Mouse (Mus musculus): ENCODE measurements around the gene Fcgr1. TPM values are rescaled to one million over a fixed set of nuclear protein-coding genes. Genes with fewer than 3 reads are reported as not detected.

Fcgr1 gene
- polyA plus RNA-seq, 1 experiment = not detected

- 88% methylated on average over 5 of the region's 5 CpGs for WGBS
- no peak for TF ChIP-seq POLR2A (IDR thresholded peaks at IDR 0.05; ENCODE audit: insufficient read depth, low read depth, low read length)
- no peak for TF ChIP-seq CTCF (IDR thresholded peaks at IDR 0.05; ENCODE audit: insufficient read depth, low read depth, low read length)
- H3K27ac ChIP-seq (ENCODE audit: insufficient read depth, low read depth, low read length) = no peak overlapping the region
These were observed 33.5 kb downstream of the Fcgr1 start for GRCm38 (mm10) chr3:96260220-96260619.

GRCm38 (mm10) chr3:96257190-96257589 is 36.6 kb downstream of the Fcgr1 start:
- TF ChIP-seq CTCF (IDR thresholded peaks at IDR 0.05; ENCODE audit: insufficient read depth, low read depth, low read length) = no peak
- no peak for TF ChIP-seq POLR2A (IDR thresholded peaks at IDR 0.05; ENCODE audit: insufficient read depth, low read depth, low read length)
- Histone ChIP-seq H3K27ac (ENCODE audit: insufficient read depth, low read depth, low read length) (no peak overlapping the region), H3K4me1 (ENCODE audit: control insufficient read depth, insufficient read depth, low read length) (peaks cover 4% of the 10 kb centered on the region; the same call in 1 of the 2 replicates), H3K4me3 (ENCODE audit: insufficient read depth, low read depth, low read length) (no peak overlapping the region)
- 90% methylated on average over 3 of the region's 3 CpGs for WGBS

More at GRCm38 (mm10) chr3:96260220-96260619, 33.5 kb downstream of the Fcgr1 start:
- peaks cover 7% of the 10 kb centered on the region for H3K4me1 ChIP-seq (ENCODE audit: control insufficient read depth, insufficient read depth, low read length)
- H3K4me3 ChIP-seq (ENCODE audit: insufficient read depth, low read depth, low read length) = no peak overlapping the region

GRCm38 (mm10) chr3:96255926-96256593 is 37.7 kb downstream of the Fcgr1 start:
- TF ChIP-seq POLR2A (IDR thresholded peaks at IDR 0.05; ENCODE audit: insufficient read depth, low read depth, low read length) (no peak), CTCF (IDR thresholded peaks at IDR 0.05; ENCODE audit: insufficient read depth, low read depth, low read length) (no peak)
- peaks cover 2% of the 10 kb centered on the region; the same call in 1 of the 2 replicates for H3K4me1 ChIP-seq (ENCODE audit: control insufficient read depth, insufficient read depth, low read length)
- 88% methylated on average over 5 of the region's 5 CpGs for WGBS
- H3K4me3 ChIP-seq (ENCODE audit: insufficient read depth, low read depth, low read length) = no peak overlapping the region
- no peak overlapping the region for H3K27ac ChIP-seq (ENCODE audit: insufficient read depth, low read depth, low read length)

GRCm38 (mm10) chr3:96254683-96255355 is 39.0 kb downstream of the Fcgr1 start:
- TF ChIP-seq POLR2A (IDR thresholded peaks at IDR 0.05; ENCODE audit: insufficient read depth, low read depth, low read length) = no peak
- no peak for TF ChIP-seq CTCF (IDR thresholded peaks at IDR 0.05; ENCODE audit: insufficient read depth, low read depth, low read length)
- Histone ChIP-seq H3K4me1 (ENCODE audit: control insufficient read depth, insufficient read depth, low read length) (peaks cover 2% of the 10 kb centered on the region; the same call in 1 of the 2 replicates), H3K27ac (ENCODE audit: insufficient read depth, low read depth, low read length) (no peak overlapping the region), H3K4me3 (ENCODE audit: insufficient read depth, low read depth, low read length) (no peak overlapping the region)
- WGBS = 60% methylated on average over 10 of the region's 10 CpGs

GRCm38 (mm10) chr3:96251787-96252186 is 42.0 kb downstream of the Fcgr1 start:
- WGBS = 93% methylated on average over 3 of the region's 3 CpGs
- H3K4me3 ChIP-seq (ENCODE audit: insufficient read depth, low read depth, low read length) = no peak overlapping the region
- TF ChIP-seq POLR2A (IDR thresholded peaks at IDR 0.05; ENCODE audit: insufficient read depth, low read depth, low read length) (no peak), CTCF (IDR thresholded peaks at IDR 0.05; ENCODE audit: insufficient read depth, low read depth, low read length) (no peak)
- H3K4me1 ChIP-seq (ENCODE audit: control insufficient read depth, insufficient read depth, low read length) = no peaks in the 10 kb centered on the region
- H3K27ac ChIP-seq (ENCODE audit: insufficient read depth, low read depth, low read length) = no peak overlapping the region

GRCm38 (mm10) chr3:96250890-96251289 is 42.9 kb downstream of the Fcgr1 start:
- no peak overlapping the region for H3K27ac ChIP-seq (ENCODE audit: insufficient read depth, low read depth, low read length)
- 77% methylated on average over 3 of the region's 3 CpGs for WGBS
- H3K4me3 ChIP-seq (ENCODE audit: insufficient read depth, low read depth, low read length) = no peak overlapping the region
- TF ChIP-seq POLR2A (IDR thresholded peaks at IDR 0.05; ENCODE audit: insufficient read depth, low read depth, low read length) (no peak), CTCF (IDR thresholded peaks at IDR 0.05; ENCODE audit: insufficient read depth, low read depth, low read length) (no peak)
- H3K4me1 ChIP-seq (ENCODE audit: control insufficient read depth, insufficient read depth, low read length) = no peaks in the 10 kb centered on the region

- 55% methylated on average over 4 of the region's 4 CpGs for WGBS
- no peak for TF ChIP-seq POLR2A (IDR thresholded peaks at IDR 0.05; ENCODE audit: insufficient read depth, low read depth, low read length)
- TF ChIP-seq CTCF (IDR thresholded peaks at IDR 0.05; ENCODE audit: insufficient read depth, low read depth, low read length) = no peak
These were observed 44.8 kb downstream of the Fcgr1 start for GRCm38 (mm10) chr3:96249034-96249345.

GRCm38 (mm10) chr3:96248141-96249033 is 45.4 kb downstream of the Fcgr1 start:
- 57% methylated on average over 6 of the region's 6 CpGs for WGBS
- TF ChIP-seq CTCF (IDR thresholded peaks at IDR 0.05; ENCODE audit: insufficient read depth, low read depth, low read length) = no peak
- TF ChIP-seq POLR2A (IDR thresholded peaks at IDR 0.05; ENCODE audit: insufficient read depth, low read depth, low read length) = no peak
- Histone ChIP-seq H3K27ac (ENCODE audit: insufficient read depth, low read depth, low read length) (no peak overlapping the region), H3K4me3 (ENCODE audit: insufficient read depth, low read depth, low read length) (no peak overlapping the region), H3K4me1 (ENCODE audit: control insufficient read depth, insufficient read depth, low read length) (peaks cover 2% of the 10 kb centered on the region; the same call in 1 of the 2 replicates)

More at GRCm38 (mm10) chr3:96249034-96249345, 44.8 kb downstream of the Fcgr1 start:
- Histone ChIP-seq H3K4me3 (ENCODE audit: insufficient read depth, low read depth, low read length) (no peak overlapping the region), H3K4me1 (ENCODE audit: control insufficient read depth, insufficient read depth, low read length) (peaks cover 2% of the 10 kb centered on the region; the same call in 1 of the 2 replicates), H3K27ac (ENCODE audit: insufficient read depth, low read depth, low read length) (no peak overlapping the region)

Data from olfactory bulb, adult 2 months (tissue).